Mouse (Mus musculus) CD4-positive helper T cell, adult 2 months (primary cell): ENCODE results near the gene Dlk1.
A peak's percentile ranks its signal among the peaks of the same experiment; 100 is the strongest.

Experiments
- DNase-seq: peaks from one replicate; pipeline ENCODE4 v3.0.0-alpha.2; 2012; ENCODE audit warnings: low read depth, missing footprints, low spot score

Dlk1 gene

DNA sequence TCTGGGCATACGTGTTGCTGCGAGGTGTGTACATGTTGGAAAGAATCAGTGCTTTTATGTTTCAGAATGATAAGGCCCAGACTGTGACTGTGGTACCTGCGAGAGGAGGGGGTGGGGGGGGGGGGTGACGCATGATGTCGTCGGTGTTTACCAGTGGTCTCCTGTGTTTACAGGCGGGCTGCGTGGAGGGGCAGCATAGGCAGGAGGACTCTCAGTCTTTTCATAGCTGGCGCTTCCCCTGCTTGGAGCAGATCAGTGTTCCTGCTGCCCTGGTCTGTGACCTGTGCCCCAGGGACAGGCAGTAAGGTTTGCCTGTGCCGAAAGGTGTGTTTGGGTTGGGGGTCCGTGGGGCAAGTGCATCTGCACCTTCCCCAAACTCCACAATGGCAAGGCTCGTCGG is at the start of gene Dlk1:
TSS of gene Dlk1 (plus strand) at position 232 of the 400 bp plus-strand sequence.
- no peak for DNase-seq

DNA sequence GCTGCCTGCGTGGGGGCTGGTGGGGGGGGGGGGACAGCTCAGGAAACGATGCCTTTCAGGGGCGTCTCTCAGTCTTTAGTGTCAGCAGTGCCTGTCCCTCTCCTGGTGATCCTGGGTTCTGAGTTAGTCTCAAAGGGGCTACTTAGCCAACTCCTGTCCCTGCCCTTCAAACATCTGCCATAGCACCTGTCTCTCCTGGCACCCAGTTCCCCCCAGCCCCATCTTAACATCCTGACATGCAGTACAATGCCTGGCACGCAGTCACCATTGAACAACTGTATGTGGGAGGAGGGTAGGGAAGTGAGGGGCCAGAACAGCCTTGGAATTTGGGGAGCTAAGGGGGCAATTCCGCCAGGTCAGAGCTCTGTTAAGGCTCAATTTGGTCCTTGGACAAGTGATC is 49.7 kb upstream of the Dlk1 start:
- DNase-seq, result no peak

GRCm38 (mm10) chr12:109403752-109404151 is 48.9 kb upstream of the Dlk1 start:
- no peak for DNase-seq

GRCm38 (mm10) chr12:109406018-109406417 is 46.6 kb upstream of the Dlk1 start:
- DNase-seq, result no peak

DNA sequence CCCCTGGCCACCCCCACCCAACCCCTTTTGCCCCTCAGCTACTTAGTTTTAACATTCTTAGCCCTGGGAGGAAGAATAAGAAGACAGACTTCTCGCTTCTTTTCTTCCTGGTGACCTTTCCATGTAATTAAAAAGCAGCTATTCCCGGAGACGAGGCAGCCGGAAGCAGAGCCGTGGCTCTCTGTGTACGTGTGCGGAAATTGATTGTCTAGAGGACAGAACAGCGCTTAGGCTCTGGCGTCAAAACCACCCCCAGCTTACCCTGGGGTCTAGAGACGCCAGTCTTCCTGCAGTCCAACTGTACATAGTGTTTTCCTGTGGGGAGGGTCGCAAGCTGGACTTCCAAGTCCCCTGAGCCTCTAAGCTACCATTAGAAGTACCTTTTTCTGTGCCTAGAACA is 41.9 kb upstream of the Dlk1 start:
- no peak for DNase-seq

DNA sequence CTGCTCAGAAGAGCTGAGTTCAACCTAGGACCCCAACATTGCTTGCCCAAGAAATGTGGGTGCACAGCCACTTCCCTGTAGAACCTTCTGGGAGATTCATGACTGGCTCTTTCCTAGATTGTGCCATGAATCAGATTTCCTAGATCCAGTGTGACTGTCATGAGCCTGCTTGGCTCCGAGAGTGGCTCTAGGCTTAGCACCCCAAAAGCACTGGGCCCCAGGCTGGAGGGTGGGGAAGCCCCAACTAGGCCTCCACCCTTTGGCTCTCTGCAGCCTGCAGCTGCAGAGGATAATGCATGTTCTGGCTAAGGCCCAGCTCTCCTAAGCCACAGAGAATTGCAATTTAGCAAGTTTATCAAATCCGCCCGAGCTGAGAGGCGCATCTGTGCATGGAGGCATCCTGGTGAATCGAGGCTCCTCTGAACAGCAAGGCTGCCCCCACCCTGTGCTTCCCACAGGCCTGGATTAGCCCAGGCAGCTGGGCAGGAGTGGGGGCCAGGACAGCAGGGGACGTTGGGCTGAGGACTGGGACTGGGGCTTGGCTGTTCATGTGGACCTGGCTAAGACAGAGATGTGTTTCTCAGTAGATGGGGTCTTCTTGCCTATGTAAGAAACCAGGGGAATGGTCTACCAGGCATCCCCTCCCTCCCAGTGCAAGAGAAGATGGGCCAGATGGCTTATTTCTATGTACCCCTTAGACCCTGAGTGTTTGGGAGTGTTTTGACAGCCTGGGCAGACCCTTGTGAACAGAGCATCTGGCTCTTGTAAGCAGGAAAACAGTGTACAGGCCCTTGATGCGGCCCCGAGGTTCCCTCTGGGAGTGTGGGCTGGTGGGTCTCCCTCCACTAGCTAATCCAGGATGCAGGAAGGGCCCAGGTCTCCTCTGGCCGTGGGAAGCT is 41.2 kb upstream of the Dlk1 start:
- no peak for DNase-seq

GRCm38 (mm10) chr12:109412071-109412440 is 40.6 kb upstream of the Dlk1 start:
- no peak for DNase-seq

- DNase-seq, result no peak
Observed at GRCm38 (mm10) chr12:109412675-109413074, 39.9 kb upstream of the Dlk1 start.

DNA sequence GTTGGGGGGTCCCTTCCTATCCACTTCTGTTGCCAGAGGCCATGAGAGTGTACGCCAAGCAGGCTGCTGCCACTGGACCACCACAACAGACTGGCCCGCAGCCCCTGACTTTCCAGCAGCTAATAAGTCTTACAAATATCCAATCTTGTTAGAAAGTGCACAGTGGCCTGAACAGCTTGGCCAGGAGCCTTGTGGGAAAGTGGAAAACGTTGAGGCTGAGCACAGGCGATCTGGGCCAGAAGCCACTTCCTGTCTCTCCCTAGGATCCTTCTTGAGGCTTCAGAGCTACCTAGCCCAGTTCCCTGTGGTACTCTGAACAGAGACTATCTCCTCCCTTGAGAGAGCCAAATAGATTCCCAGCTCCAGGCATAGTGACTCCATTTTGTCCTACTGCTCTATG is 39.3 kb upstream of the Dlk1 start:
- no peak for DNase-seq

GRCm38 (mm10) chr12:109416681-109417080 is 35.9 kb upstream of the Dlk1 start:
- DNase-seq, result no peak

- no peak for DNase-seq
Observed at GRCm38 (mm10) chr12:109417476-109418201, 35.0 kb upstream of the Dlk1 start.

DNA sequence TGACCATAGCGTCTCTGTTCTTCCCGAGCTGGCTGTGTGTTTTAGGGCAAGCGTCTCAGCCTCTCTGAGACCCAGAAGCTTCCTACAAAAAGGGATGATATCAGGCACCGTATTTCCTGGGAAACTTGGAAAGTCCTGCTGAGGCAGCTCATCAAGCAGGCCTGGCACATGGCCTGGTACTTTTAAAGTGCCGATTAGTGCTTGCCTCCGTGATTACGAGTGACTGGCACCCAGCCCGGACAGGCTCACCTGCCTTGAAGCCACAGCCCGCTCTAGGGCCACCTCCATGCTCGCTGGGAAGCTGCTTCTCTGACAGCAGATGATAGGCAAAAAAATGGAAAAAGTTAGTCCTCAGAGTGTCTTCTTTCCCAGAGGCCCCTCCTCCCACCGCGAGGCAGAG is 32.6 kb upstream of the Dlk1 start:
- no peak for DNase-seq

- DNase-seq, result no peak
Observed at GRCm38 (mm10) chr12:109423163-109423562, 29.5 kb upstream of the Dlk1 start.

- DNase-seq, result no peak
Observed at GRCm38 (mm10) chr12:109423716-109424429, 28.8 kb upstream of the Dlk1 start.

- no peak for DNase-seq
Observed at GRCm38 (mm10) chr12:109424753-109425332, 27.8 kb upstream of the Dlk1 start.

DNA sequence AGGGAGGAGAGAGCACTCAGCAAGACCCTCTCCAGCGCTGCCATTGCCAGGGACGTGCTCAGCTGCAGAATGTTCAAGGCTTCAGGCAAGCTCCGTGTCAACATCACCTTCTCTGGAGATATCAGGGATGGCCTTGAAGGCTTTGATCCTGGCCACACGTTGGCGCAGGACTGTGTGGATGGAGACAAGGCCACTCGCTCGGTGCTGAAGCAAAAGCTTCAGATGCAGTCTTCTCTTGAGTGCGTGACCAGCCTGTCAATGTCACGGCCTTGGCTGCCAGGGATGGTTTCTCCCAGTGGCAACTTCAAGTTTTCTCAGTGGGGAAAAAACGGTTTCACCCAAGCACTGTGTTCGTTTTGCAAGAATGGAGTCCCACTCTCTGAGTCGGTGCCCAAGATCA is 26.6 kb upstream of the Dlk1 start:
- DNase-seq, result no peak

DNA sequence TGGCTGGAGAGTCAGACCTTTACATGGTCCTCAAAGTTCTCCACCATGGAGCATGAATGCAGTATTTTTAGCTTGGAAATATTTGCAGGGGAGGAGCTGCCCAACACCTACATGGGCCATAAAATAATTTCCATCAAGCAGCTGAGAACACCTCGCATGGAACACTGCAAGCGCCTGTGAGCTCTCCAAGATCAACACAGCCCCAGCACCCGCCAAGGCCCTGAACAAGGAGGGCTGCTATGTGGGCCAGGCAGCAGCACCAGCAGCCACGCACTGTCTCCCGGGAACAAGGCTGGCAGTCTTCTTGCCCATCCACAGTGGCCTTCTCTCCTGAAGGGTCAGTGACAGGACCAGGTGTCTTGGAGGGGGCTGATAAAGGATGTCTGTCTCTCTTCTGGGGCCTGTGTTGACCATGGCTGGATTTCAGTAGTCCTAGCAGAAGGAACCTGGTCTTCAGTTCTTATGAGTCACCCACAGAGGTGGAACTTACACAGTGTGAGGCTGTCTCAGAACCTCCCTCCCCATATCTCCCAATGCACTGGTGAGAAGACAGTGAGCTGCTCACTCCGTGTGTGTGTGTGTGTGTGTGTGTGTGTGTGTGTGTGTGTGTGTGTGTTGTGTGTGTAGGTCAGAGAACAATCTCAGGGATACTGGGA is 20.0 kb upstream of the Dlk1 start:
- no peak for DNase-seq

- DNase-seq, result no peak
Observed at GRCm38 (mm10) chr12:109436367-109436807, 16.2 kb upstream of the Dlk1 start.

- DNase-seq, result no peak
Observed at GRCm38 (mm10) chr12:109436852-109437251, 15.8 kb upstream of the Dlk1 start.

DNA sequence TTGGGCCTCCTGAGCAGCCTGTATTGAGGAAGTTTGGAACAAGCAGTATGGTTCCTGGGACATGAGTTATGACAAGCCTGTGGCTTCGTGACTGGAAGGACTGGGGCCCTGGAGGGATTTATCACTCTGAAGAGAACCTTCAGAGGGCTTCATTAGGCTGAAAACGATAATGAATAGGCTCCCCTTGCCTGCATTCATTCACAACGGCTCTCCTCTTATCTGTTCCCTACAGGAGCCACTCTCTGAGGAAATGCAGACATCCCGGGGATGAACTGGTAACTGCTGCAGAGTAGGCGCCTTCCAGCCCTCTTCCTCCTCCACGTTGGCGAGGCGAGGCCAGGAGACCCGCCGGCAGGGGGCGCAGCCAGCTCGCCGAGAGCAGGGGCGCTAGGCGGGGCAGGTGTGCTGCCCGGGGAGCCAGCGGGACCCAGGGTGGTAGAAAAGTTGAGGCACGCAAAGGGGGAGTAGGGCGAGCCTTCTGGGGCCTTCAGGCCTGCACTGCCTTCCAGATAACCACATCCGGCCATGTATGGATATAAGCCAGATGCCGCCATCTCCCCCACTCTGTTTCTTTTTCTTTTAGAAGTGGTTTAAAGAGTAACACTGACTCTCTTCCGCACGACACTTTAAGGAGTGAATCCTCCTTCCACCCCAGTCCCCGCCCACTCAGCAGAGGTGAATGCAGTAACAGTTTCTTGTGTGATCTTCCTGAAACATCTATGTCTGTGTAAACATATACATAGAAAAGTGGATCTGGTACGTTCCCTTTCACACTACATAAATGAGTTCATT is 14.9 kb upstream of the Dlk1 start:
- DNase-seq, result peak; percentile 84

DNA sequence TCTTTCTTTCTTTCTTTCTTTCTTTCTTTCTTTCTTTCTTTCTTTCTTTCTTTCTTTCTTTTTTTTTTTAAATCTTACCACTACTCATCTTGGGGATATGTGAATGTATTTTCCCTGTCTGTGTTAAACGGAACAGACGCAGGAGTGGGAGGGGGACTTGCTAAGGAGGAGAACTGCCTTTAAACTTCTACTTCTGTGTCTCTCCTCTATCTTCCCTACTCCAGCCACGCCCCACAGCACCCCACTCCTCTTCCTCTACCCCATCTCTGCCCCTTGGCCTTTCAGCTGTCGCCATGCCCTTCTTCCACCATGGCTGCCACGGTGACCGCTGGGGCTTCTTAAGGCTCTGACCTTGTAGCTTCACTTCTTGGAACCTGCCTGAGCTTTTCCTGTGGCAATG is 14.2 kb upstream of the Dlk1 start:
- DNase-seq, result no peak
